Mouse (Mus musculus) cerebellum, adult 2 months (tissue): ENCODE measurements around the gene Snai1.

Experiments used
- CTCF ChIP-seq: fragments of 200-500 bp; IDR thresholded peaks from 2 replicates; pipeline ENCODE4 v1.5.1; 2011; ENCODE audit warnings: low read depth, mild to moderate bottlenecking, control low read depth, low read length, moderate library complexity, borderline replicate concordance; ENCODE audit not compliant: insufficient read depth
- POLR2A ChIP-seq: fragments of 200-500 bp; IDR thresholded peaks from 2 replicates; pipeline ENCODE4 v1.6.1; 2011; ENCODE audit warnings: low read length, control low read depth, borderline replicate concordance; ENCODE audit not compliant: insufficient read depth

DNA sequence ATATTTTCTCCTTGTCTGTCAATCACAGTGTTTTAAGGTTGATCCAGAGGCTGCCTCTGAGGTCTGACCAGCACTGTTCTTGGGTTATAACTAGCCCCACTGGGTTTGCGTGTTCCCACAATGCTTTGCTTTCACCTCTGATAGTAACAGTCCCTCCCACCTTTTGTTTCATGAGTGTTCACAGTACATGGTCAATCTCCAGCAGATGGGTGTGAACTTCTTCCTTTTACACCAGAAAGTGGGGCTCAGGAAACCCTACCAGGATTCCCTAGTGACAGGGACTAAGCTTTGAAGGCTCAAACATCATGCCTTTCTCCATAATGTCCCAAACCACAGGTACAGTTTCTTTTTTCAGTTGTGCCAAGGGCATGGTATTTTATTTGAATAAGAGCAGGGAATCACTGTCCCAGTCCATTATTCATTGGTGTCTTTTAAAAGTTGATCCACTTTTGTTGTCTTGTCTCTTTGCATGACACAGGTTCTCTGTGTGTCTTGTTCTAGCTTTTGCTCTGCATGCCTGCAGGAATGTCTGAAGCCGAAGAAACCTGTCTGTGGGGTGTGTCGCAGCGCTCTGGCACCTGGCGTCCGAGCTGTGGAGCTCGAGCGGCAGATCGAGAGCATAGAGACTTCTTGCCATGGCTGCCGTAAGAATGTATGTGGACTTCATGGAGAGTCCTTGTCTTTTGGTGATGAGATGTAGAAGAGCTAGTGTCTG is 31.3 kb upstream of the Snai1 start:
- TF ChIP-seq CTCF (no peak), POLR2A (no peak)
